Mouse (Mus musculus) frontal cortex, postnatal 14 days (tissue): ENCODE data around the gene Afap1.
A peak's percentile ranks its signal among the peaks of the same experiment; 100 is the strongest.

Experiments
- DNase-seq, 2 experiments: peaks; one replicate each; pipeline ENCODE4 v3.0.0; 2022; ENCODE audit warnings: low spot score in 2 of 2

Afap1 gene

DNA sequence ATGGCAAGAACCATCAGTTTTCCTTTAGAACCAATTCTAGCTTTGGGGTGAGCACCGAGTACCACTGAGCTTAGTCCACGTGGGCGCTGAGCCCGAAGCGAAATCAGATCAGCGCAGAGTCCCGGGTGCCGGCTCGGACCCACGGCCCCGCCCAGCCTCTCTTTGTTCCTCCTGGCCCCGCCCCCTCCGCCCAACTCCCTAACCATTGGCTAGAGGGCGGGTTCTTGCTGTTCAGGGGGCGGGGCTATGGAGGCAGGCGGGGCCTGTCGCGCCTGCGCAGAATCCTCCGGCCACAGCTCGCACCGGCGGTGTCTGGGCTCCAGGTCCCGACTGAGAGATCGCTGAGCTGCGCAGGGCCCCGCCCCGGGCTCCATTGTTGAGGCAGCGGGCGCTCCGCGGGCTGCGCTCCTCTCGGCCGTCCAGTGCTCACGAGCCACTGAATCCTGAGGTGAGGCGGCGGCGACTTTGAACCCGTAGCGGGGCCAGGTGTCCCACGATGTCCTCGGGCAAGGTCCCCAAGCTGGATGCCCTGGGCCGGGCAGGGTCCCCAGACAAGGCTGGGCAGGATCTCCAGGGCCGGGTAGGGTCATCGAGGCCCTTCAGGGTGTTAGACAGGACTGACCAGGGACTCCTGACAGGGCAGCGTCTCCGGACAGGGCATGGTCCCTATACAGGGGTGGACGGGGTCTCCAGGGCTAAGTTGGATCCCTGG, at the start of gene Afap1:
Gene Afap1 (plus strand): TSS at position 227 of the 712 bp plus-strand sequence.
- peak; percentile 96 to 99 for DNase-seq

GRCm38 (mm10) chr5:35851485-35851884, 41.6 kb upstream of the Afap1 start:
- DNase-seq, result no peak

- DNase-seq, result no peak
These were observed 39.7 kb upstream of the Afap1 start for GRCm38 (mm10) chr5:35853463-35853862.

GRCm38 (mm10) chr5:35856245-35856644, 36.9 kb upstream of the Afap1 start:
- no peak for DNase-seq

DNA sequence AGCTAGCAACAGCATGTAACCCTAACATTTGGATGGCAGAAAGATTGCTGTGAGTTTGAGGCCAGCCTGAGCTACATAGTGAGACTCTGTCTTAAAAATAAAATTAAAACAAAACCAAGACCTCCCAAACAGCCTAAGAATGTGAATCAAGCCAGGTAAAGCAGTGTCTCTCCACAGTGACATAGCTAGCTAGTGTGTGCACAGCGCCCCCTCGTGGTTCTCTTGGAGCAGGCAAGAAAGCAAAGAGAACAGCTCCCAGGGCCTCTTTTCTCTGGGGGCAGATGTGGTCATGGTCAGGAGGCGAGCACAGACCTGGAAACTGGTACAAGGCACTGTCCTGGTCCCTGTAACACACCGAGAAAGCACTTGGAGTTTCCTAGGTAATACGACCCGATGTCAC, 35.0 kb upstream of the Afap1 start:
- DNase-seq, result peak in 1 of 2 experiments; percentile 51

DNA sequence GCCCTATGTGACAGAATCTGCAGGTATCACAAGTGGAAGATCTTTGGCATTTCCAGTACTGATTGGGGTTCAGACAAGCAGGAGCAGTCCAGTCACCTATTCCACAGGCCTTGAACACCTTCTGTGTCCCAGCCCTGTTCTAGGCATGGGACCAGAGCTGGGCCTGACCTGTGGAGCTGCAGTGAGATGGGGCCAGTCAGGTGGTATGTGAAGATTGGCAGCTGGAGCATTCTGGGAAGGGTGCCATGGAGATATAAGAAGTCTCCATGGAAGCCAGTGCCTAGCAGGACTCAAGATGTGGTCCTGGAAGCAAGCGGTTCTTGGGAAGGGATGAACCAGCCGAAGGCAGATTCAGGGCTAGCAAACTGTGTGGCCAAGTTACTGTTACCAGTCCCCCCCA, 31.7 kb upstream of the Afap1 start:
- DNase-seq, result no peak

- no peak for DNase-seq
These were observed 23.1 kb upstream of the Afap1 start for GRCm38 (mm10) chr5:35869973-35870372.

DNA sequence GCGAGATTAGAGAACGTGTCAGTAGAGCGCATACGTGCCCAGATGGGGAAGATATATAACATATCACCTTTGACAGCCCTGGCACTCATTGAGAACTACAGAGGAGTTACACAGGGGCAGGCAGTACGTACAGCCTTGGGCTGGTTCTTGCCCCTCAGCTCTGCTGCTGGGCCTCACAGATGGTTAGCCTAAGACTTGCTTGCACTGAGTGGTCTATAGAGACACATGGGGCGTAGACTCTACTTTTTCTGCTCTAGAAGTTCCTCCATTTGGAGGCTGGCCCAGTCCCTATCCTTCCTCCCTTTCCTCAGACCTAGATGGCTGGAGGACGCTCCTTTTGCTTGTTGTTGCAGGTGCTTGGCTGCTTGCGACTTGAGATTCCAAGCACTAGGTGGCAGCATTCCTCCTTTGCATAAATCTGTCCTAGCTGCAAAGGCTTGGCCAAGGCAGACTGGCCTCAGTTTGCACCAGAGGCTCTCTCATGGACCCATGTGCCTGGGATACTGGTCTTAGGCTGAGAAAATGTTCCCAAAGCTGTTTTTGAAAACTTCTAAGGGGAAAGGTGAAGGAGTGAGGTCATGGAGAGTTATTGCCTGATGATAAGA, 22.6 kb upstream of the Afap1 start:
- peak; percentile 51 to 66 for DNase-seq

GRCm38 (mm10) chr5:35873382-35873781, 19.7 kb upstream of the Afap1 start:
- no peak for DNase-seq

DNA sequence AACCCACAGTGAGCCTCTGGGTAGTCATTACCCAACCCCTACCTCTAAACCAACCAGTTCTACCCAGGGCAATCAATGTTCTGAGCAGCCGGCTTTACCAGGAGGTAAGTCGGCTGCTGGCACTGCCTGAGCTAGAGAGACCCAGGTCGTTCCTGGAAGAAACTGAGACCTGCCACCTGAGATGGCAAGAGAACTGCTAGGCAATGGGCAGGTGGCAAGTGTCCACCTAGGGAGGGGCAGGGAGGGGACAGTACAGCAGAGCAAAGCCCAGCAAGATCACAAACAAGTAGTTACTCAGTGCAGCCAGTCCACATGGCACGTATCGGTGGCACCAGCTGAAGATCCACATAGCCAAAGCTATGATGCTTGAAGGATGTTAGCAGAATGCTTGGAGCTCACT, 16.9 kb upstream of the Afap1 start:
- no peak for DNase-seq

DNA sequence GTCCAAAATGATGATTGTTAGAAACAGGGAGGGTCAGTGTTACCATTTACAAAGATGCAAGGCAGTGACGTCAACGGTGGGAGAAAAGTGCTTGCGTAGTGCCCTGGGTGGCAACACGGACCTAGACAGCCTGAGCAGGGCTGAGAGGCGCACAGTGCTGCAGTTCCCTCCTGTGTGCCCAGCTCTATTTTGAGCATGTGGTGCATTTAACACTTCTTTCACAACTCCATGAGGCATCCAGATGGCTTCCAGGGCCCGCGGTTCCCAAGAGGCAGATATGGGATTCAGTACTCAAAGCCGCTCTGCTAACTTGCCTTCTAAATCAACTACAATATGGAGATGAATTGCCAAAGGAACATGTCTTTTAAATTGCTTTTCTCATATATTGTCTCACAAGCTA, 13.9 kb upstream of the Afap1 start:
- peak in 1 of 2 experiments; percentile 59 for DNase-seq

DNA sequence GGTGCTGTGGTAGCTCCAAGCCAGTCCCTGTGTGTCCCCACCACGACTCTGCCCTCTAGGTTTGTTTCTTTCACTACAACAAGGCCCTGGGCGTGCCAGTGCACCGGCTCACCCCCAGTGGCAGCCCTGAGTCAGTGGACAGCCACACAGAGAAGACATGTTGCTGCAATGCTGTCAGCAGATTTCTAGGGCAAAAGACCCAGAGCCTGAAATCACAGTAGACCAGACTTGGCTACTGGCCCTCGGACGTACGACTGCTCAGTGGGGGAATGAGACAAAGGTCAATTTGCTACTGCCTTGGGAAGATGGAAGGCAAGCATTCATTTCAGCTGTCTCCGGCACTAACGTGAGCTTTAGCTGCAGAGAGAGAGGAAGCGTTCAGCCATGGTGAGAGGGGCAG, 10.7 kb upstream of the Afap1 start:
- no peak for DNase-seq

DNA sequence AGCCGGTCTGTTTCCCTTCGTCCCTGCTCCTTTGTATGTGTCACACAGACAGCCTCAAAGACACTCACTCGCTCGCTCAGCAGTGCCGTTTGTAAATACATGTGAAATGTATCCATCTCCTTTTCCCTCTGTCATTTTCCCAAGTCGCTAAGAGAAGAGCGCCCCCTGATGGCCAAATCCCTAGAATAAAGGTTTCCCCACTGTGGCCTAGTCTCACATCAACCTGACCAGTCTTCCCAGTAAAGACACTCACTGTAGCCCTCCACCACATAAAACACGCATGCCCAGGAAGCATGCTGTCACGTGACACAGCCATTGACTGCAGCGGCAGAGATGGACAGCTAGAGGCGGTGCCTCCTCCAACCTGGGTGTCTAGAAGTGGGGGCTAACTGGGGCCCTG, 8.9 kb upstream of the Afap1 start:
- DNase-seq, result no peak

DNA sequence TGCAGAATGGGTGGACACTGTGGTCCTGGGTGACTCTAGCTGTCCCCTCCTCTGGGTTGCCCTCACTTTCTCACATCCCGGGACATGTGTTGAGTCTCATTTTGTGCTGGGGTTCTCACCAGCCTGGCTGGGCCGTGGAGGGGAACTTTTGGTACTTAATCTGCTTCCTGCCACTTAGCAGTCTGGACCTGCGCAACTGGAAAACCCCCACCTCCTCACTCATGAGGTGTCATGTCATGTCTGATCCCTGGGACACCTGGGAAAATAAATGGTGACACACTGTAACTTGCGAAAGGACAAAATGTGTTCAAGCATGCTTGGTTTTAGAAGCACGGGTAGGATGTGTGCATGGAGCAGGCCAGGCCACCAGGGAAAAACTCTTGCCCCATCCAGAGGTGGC, 8.4 kb upstream of the Afap1 start:
- no peak for DNase-seq

- no peak for DNase-seq
These were observed 4.2 kb upstream of the Afap1 start for GRCm38 (mm10) chr5:35888959-35889358.

DNA sequence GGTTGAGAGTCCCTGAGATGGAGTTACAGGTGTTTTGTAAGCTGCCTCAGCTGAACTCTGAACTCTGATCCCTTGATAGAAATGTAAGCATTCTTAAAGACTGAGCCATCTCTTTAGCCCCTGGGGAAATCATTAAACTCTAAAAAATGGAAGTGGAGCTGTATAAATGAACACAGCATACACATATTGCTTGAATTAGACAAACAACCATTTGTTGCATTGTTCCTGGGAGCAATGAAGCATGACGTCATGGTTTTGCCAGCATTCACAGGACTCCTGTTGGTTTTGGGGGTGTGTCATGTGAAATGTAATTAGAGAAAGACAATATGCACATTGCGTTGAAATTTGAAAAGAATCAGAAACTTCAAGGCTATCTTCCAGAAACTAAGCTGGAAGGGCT, 3.5 kb upstream of the Afap1 start:
- DNase-seq, result no peak

GRCm38 (mm10) chr5:35890985-35891730, 2.0 kb upstream of the Afap1 start:
- DNase-seq, result no peak

GRCm38 (mm10) chr5:35892363-35892762, 756 bp upstream of the Afap1 start:
- DNase-seq, result no peak

- peak in 1 of 2 experiments; percentile 50 for DNase-seq
These were observed 714 bp downstream of the Afap1 start for GRCm38 (mm10) chr5:35893805-35894260.

GRCm38 (mm10) chr5:35894295-35895047, 1.4 kb downstream of the Afap1 start:
- no peak for DNase-seq

DNA sequence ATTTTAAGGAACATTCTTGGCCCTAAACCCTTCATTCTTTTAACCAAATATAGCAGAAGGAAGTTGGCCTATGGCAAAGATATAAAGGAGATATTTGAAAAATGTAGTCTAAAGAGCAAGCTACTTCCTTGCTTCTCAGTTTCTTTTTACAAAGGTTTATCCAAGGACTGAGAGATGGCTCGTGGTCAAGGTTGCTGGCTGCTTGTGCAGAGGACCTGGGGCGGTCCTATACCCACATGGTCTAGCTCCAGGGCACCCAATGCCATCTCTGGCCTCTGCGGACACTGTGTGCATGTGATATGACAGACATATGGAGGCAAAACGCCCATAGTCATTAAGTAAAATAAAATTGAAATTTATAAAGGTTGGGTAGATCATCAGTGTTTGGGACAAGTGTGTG, 2.8 kb downstream of the Afap1 start:
- no peak for DNase-seq

DNA sequence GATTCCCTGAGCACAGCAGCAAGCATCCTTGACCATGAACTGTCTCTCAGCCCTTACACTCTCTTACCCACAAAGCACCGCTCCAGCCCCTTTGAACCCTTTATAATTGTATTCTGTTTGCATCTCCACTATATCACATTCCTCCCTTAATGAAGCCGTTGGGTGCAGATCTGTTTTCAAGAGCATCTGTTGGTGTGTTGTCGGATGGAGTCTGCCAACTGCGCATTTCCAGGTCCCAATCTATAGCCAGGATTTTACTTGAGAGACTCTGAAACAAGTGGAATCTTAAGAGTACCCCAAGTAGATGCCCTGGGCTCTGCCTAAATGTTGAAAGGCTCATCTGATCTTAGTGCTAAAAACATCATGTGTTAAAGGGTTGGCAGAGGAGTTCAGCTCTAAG, 3.4 kb downstream of the Afap1 start:
- no peak for DNase-seq
